Mouse (Mus musculus) hindbrain, embryonic 16.5 days (tissue): ENCODE measurements around the gene Gm9573. TPM values are rescaled to one million over a fixed set of nuclear protein-coding genes. Genes with fewer than 3 reads are reported as not detected.

ENCODE experiments used
- ATAC-seq: fragments of 200-750 bp; cut with Nextera tagmentation; 2 replicates; pipeline ENCODE4 v1.8.0; 2017; ENCODE audit warnings: moderate TSS enrichment, moderate library complexity
- H3K27ac ChIP-seq: fragments of 300-500 bp; sonication (generic); 2 replicates; pipeline ENCODE4 v1.5.1; 2014; ENCODE audit warnings: low read depth, mild to moderate bottlenecking, control low read depth, low read length, moderate library complexity
- H3K27me3 ChIP-seq: fragments of 300-500 bp; sonication (generic); replicated peaks from 2 replicates; pipeline ENCODE4 v1.6.1; 2014; ENCODE audit warnings: low read length; ENCODE audit not compliant: control insufficient read depth, insufficient read depth
- H3K36me3 ChIP-seq: fragments of 300-500 bp; sonication (generic); 2 replicates; pipeline ENCODE4 v1.6.1; 2014; ENCODE audit warnings: mild to moderate bottlenecking, low read length, moderate library complexity, mixed read lengths; ENCODE audit not compliant: control insufficient read depth, insufficient read depth
- H3K4me1 ChIP-seq: fragments of 300-500 bp; sonication (generic); 2 replicates; pipeline ENCODE4 v1.6.1; 2014; ENCODE audit warnings: low read depth, low read length; ENCODE audit not compliant: control insufficient read depth, insufficient read depth
- H3K4me2 ChIP-seq: fragments of 300-500 bp; sonication (generic); 2 replicates; pipeline ENCODE4 v1.6.1; 2014; ENCODE audit warnings: mild to moderate bottlenecking, low read length, control low read depth, moderate library complexity
- H3K4me3 ChIP-seq: fragments of 300-500 bp; sonication (generic); 2 replicates; pipeline ENCODE4 v1.5.1; 2014; ENCODE audit warnings: mild to moderate bottlenecking, low read length, control low read depth, moderate library complexity
- H3K9ac ChIP-seq: fragments of 300-500 bp; sonication (generic); 2 replicates; pipeline ENCODE4 v1.6.1; 2014; ENCODE audit warnings: low read depth, mild to moderate bottlenecking, control low read depth, low read length, moderate library complexity
- H3K9me3 ChIP-seq: fragments of 300-500 bp; sonication (generic); 2 replicates; pipeline ENCODE4 v1.6.1; 2014; ENCODE audit warnings: mild to moderate bottlenecking, low read length, moderate library complexity; ENCODE audit not compliant: control insufficient read depth
- WGBS: fragments of 180-500 bp; shearing (Covaris S2); extraction: QIAGEN DNeasy Blood & Tissue Kit; methylation state at CpG from one replicate; pipeline ENCODE4 v1.1.7; 2014; 5-methylcytosine and 5-hydroxymethylcytosine counted together
- polyA plus RNA-seq: library from polyadenylated mRNA; unstranded; fragments of >200 nt; fragmentation: Nextera tagmentation; extraction: Ambion mirVana; gene quantifications from 2 replicates; pipeline ENCODE4 v1.2.1, GENCODE M21; 2015

Gene Gm9573
- polyA plus RNA-seq, 1 experiment from 2014 or later: not detected

DNA sequence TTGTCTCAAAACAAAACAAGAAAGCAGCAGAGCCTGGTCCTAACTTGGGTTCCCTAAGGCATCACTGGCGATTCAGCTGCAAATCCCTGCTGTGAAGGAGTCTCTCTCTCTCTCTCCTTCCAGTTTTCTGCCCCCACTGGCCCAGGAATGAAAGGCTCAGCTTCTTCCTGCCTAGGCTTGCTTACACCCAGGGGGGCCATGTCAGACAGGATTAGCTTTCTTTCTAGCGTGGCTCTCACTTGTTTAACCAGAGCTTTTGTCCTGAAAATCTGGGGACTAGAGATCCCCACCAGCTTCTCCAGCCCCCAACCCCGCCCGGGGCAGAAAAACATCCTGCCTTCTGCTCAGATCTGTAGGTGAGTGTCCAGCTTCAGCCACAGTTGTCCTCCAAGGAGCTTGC, 38.0 kb downstream of the Gm9573 start:
- Histone ChIP-seq H3K9ac (no peak overlapping the region), H3K4me2 (no peak overlapping the region), H3K36me3 (no peaks in the 10 kb centered on the region), H3K27ac (no peak overlapping the region), H3K4me3 (no peak overlapping the region), H3K27me3 (no peaks in the 10 kb centered on the region), H3K9me3 (no peaks in the 10 kb centered on the region; the same call in 1 of the 2 replicates), H3K4me1 (no peaks in the 10 kb centered on the region; the same call in 1 of the 2 replicates)
- WGBS: 16% methylated on average over 4 of the region's 4 CpGs
- ATAC-seq: no peak

DNA sequence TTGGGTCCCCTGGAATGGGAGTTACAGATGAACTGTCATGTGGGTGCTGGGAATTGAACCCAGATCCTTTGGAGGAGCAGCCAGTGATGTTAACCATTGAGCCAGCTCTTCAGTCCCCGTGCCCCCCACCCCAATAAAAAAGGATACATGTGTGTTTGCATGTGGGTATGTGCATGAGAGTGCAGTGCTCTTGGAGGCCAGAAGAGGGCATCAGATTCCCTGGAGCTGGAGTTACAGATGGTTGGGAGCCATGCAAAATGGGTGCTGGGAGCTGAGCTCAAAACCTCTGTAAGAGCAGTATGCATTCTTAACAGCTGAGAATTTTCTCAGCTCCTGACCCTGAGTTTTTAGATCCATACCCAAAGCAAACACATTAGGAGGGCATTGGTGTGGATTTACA, 39.1 kb downstream of the Gm9573 start:
- Histone ChIP-seq H3K27ac (no peak overlapping the region), H3K9me3 (no peaks in the 10 kb centered on the region; the same call in 1 of the 2 replicates), H3K4me2 (no peak overlapping the region), H3K36me3 (no peaks in the 10 kb centered on the region), H3K4me1 (no peaks in the 10 kb centered on the region; the same call in 1 of the 2 replicates), H3K4me3 (no peak overlapping the region), H3K27me3 (no peaks in the 10 kb centered on the region), H3K9ac (no peak overlapping the region)
- no peak for ATAC-seq
- WGBS: 92% methylated on average over 1 of the region's 1 CpGs

DNA sequence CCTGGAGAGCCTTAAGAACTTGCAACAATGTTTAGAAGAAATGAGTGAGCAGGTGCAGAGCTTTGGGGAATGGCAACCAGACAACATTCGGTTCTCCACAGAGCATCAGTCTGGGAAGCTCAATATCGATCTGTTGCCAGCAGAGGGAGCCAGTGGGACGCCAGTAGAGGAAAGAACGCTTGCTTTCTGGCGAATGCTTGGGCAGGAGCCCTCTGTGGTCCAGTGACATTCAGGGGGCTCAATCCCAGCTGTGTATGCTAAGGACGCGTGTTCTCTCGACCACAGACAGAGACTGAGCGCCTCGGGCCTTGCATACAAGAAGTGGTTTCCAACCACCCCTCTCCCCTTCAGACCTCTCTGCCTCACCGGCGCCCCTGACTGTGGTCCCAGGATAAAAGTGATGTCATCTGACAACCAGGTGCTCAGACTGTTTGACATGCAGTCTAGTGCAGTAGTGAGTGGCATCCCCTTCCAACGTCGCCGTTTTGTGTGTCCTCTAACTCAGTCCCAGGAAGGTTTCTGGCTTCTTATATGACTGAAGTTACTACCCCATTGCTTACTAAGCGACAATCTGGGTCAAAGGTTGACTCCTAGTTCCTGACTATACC, 42.0 kb downstream of the Gm9573 start:
- H3K27ac ChIP-seq: no peak overlapping the region
- H3K4me2 ChIP-seq: peak overlapping the region; percentile 47
- H3K4me1 ChIP-seq: no peaks in the 10 kb centered on the region; the same call in 1 of the 2 replicates
- 19% methylated on average over 16 of the region's 16 CpGs for WGBS
- peak overlapping the region; percentile 19; the same call in 1 of the 2 replicates for H3K4me3 ChIP-seq
- no peaks in the 10 kb centered on the region; the same call in 1 of the 2 replicates for H3K9me3 ChIP-seq
- no peaks in the 10 kb centered on the region for H3K36me3 ChIP-seq
- ATAC-seq: peak; percentile 84
- H3K9ac ChIP-seq: peak overlapping the region; percentile 52
- no peaks in the 10 kb centered on the region for H3K27me3 ChIP-seq

DNA sequence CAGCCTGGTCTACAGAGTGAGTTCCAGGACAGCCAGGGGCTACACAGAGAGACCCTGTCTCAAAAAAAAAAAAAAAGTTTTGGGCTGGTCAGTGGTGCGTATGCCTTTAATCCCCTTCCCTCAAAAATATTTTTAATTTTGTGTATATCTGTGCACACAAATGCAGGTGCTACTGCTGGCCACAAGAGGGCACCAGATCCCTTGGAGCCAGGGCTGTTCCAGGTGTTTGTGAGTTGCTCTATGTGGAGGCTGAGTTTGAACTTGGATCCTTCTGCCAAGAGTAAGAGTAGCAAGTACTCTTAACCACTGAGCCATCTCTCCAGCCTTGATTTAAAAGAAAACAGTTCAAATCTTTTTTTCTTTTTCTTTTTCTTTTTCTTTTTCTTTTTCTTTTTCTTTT, 43.5 kb downstream of the Gm9573 start:
- Histone ChIP-seq H3K9me3 (no peaks in the 10 kb centered on the region; the same call in none of the 2 replicates), H3K9ac (no peak overlapping the region), H3K27me3 (no peaks in the 10 kb centered on the region), H3K4me3 (no peak overlapping the region), H3K4me1 (no peaks in the 10 kb centered on the region; the same call in 1 of the 2 replicates), H3K27ac (no peak overlapping the region), H3K36me3 (no peaks in the 10 kb centered on the region), H3K4me2 (no peak overlapping the region)
- 100% methylated on average over 1 of the region's 1 CpGs for WGBS
- no peak for ATAC-seq

DNA sequence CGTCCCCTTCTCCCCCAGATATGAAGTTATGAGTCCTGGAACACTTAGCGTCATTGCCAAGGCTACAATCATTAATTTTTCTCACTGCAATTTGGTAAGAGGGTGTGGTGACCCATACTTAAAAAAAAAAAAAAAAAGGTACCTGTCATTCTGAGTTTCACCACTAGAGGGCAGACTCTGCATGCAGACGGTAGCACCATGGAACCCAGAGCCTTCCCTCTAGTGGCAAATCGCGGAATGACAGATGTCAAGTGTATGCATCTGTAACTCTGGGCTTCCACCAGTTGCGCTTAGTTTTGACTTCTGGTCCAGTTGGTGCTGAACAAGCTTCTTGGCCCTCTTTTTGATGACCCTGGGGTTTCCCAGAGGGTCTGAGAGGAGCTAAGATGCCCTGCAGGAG, 48.2 kb downstream of the Gm9573 start:
- WGBS: 20% methylated on average over 6 of the region's 6 CpGs
- Histone ChIP-seq H3K36me3 (no peaks in the 10 kb centered on the region), H3K27ac (no peak overlapping the region), H3K9ac (no peak overlapping the region), H3K9me3 (no peaks in the 10 kb centered on the region; the same call in 1 of the 2 replicates), H3K4me3 (no peak overlapping the region), H3K4me2 (no peak overlapping the region), H3K27me3 (no peaks in the 10 kb centered on the region), H3K4me1 (no peaks in the 10 kb centered on the region)
- no peak for ATAC-seq

DNA sequence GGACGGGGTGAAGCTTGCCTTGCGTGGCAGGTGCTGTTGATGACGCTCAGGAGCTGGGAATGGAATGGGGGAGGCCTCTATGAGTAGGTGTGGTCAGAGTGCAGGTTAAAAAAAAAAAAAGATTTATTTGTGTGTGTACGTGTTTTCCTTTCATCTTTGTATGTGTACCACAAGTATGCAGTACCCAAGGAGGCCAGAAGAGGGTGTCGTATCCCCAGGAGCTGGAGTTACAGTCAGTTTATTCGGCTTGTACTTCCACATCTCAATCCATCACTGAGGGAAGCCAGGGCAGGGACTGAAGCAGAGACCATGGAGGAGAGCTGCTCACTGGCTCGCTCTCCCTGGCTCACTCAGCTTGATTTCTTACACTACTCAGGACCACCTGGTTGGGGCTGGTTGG, 55.0 kb downstream of the Gm9573 start:
- no peak for ATAC-seq
- Histone ChIP-seq H3K27ac (no peak overlapping the region), H3K4me2 (no peak overlapping the region), H3K27me3 (0 out of 2 replicates have a peak, but pooled peaks cover 4% of the 10 kb centered on the region), H3K9me3 (no peaks in the 10 kb centered on the region), H3K36me3 (no peaks in the 10 kb centered on the region), H3K9ac (no peak overlapping the region), H3K4me1 (peaks cover 10% of the 10 kb centered on the region), H3K4me3 (no peak overlapping the region)
- 96% methylated on average over 7 of the region's 7 CpGs for WGBS

DNA sequence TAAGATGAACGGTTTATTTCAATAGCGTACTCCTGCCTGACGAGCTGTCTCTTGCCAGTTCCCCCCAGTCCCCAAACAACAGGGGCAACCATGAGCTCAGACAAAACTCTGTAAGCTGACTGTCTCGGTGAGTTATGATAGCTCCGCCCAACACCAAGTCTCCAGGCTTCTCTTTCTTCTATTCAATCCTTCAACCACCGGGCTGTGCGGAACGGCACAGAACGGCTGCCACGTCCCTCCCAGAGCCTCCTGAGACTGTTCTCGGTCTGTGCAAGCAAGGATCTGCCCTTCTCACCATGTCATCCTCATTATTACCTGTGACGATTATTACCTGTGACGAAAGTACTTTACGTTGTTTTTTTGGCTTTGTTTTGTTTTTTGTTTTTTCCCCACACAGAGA, 55.6 kb downstream of the Gm9573 start:
- ATAC-seq: no peak
- no peaks in the 10 kb centered on the region for H3K9me3 ChIP-seq
- no peak overlapping the region for H3K27ac ChIP-seq
- WGBS: 63% methylated on average over 14 of the region's 14 CpGs
- H3K4me3 ChIP-seq: no peak overlapping the region
- peaks cover 10% of the 10 kb centered on the region for H3K4me1 ChIP-seq
- H3K27me3 ChIP-seq: 0 out of 2 replicates have a peak, but pooled peaks cover 4% of the 10 kb centered on the region
- no peak overlapping the region for H3K4me2 ChIP-seq
- H3K36me3 ChIP-seq: no peaks in the 10 kb centered on the region
- H3K9ac ChIP-seq: no peak overlapping the region

DNA sequence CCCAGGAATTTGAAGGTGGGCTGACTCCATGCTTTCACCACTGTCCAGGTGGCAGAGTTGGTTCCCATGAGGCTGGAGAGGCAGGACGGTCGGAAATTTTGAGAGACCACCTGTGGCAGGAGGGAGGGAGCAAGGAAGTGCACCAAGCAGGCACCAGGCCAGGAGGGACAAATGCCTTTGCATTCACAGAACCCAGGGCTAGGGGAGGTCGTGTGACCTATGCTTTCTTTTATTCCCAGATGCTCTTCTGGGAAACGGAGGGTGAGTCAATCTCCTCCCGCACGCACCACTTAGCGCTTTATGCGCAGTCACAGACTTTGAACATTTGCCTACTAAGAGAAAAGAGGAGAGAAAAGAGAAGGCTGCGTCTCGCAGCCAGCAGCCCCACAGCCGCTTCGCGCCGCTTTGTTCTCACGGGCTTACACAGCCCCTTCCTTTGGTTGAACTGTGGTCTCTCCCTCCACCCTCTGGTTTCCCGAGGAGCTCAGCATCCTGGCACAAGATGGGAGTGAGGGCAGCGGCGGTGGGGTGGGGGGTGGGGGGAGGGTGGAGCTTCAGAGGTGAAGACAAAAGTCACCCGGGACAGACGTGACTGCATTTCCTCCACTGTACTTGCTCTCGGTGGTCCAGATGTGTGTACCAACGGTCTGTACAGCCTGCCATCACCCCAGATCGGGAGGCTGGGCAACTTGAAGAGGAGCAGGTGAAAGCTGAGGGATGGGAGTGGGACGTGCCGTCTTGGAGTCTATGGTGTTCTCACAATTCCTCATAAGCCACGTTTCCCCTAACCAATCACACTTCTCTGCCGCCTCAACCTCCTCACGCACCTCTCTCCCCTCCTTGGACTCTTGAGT, 57.1 kb downstream of the Gm9573 start:
- peak overlapping the region; percentile 59 for H3K9ac ChIP-seq
- H3K27me3 ChIP-seq: 0 out of 2 replicates have a peak, but pooled peaks cover 4% of the 10 kb centered on the region
- 3% methylated on average over 28 of the region's 28 CpGs for WGBS
- no peaks in the 10 kb centered on the region for H3K9me3 ChIP-seq
- H3K27ac ChIP-seq: no peak overlapping the region
- peak overlapping the region; percentile 67 for H3K4me2 ChIP-seq
- peak overlapping the region; percentile 34 for H3K4me3 ChIP-seq
- no peaks in the 10 kb centered on the region for H3K36me3 ChIP-seq
- H3K4me1 ChIP-seq: peaks cover 10% of the 10 kb centered on the region
- peak; percentile 75 for ATAC-seq
